Mouse (Mus musculus) Muller cell, postnatal 12 days (primary cell): ENCODE data around the gene Pam16.
A peak's percentile ranks its signal among the peaks of the same experiment; 100 is the strongest.

Experiments
- DNase-seq: peaks from one replicate; pipeline ENCODE4 v3.0.0-alpha.2; 2015; ENCODE audit errors: inconsistent ontology term

Gene Pam16

DNA sequence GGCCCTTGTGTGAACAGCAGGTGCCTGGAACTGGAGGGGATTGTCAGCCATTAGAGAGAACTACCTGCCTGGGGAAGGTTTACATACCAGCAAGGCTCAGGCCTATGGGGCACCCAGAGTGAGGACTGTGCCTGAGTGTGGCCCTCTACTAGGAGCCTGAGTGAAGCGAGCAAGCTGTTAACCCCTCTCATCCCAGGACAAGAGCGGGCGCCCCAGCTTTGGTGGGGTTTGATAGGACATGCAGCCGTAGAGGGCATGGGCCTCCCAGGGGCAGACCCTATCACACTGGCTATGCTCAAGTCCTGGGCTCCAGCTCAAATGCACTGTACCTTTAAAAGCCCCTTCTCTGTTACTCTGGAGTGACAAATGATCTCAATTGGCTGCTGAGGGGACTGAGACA lies 22.0 kb upstream of the Pam16 start:
- no peak for DNase-seq

DNA sequence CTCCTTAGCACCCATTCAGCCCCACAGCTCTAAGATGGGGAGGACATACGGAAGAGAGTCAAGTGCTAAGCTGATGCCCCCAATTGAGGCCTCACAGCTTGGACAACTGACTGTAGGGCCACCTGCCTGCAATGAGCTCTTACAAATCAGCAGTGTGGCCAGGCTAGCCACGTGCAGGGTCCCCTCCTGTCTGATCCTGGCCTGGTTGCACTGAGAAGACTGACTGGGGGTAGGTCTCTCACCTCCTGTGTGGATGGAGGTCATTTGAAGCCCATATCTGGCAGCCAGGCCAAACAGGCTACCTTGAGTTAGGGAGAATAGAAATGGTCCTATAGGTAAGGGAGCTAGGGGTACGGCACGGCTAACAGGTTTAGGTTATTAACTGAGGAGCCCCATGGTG lies 21.1 kb upstream of the Pam16 start:
- DNase-seq, result no peak

DNA sequence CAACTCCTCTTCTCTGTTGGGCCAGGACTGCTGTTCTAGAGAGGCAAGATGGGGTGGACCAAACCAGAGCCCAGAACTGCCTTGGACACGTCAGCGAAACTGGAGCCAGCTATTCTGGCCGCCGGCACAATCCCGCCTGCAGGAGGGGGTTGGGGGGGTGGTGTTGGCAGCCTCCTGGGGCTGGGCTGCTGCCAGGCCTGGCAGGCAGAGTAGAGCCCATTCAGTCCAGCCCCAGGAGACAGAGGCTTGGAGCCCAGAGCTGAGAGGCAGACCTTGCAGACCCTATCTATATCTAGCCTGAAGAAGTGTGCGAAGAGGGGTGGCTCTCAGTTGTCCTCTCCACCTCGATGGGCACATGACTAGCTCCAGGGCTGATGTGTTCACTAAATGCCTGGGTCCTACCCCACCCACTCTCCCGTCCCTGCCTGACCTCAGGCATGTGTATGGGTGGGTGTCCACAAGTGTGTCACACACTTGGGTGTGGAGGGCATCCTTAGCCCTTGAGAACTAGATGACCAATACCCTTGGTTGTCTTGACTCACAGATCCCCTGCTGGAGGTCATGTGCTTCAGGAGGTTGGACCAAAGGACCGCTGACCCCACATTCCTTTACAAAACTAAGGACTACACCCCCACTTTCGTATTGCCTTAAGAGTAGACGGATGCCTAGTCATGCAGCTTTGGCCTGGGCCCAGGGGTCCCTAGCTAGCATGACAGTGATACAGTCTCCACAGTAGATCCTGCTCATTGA lies 19.1 kb upstream of the Pam16 start:
- peak; percentile 96 for DNase-seq

DNA sequence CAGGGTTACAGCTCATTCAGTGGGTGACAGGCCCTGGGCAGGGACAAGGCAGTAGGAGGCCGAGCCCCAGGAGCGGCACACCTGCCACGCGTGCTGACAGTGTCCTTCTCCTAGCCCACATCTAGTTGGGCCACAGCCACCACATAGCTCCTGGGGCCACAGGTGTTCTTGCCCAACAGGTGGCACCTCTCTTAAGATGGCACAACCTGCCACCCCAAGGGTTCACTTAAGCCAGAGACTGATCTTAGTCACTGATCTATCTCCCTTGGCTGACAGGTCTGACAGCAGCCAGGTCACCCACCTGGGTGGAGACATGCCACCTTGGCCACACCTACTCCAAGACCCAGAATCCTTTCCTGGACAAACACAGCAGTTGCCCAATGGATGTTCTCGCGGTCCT lies 18.1 kb upstream of the Pam16 start:
- no peak for DNase-seq

DNA sequence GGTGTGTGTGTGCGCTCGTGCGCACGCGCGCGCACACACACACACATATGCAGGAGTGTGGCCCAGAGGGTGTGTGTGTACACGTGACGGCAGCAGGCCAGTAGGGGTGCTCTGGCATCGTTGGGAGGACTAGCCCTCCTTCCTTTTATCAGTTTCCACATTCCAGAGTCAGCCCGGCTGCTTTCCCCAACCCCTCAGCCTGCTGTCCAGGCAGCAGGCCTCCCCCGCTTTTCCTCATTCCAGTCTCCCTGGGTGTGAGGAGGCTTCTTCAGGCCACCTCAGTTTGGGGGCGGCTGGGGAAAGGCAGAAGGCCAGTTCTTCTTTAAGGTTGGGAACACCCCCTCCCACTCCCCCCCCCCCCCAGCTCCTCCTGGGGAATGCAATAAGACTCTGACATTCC lies 17.4 kb upstream of the Pam16 start:
- DNase-seq, result peak; percentile 90

DNA sequence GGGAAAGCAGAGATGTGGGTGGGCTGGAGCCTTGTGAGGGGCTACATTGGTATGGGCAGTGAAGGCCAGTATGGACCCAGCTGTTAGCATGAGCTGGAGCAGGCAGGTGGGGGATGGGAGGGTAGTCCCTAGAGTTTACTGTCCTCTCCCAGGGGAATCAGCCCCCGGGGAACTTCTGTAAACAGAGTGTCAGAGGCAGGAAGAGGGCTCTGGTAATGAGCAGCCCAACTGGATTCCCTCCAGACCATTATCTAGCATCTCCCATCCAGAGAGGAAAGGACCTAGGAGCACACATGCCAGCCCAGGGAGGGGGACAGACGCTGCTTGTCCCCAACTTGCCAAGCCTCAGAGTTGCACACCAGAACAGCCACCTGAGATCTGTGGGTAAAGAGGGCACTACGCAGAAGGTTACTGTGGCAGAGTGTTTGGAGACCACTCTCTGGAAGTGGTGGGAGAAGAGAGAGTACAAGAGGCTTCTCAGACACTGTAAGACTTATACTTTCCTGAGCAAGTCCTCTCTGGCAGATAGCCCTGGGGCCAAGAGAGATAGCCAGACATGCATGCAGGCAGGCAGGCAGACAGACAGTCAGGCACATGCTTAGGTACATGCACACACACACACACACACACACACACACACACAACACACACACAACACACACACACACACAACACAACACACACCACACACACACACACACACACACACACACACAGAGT lies 16.5 kb upstream of the Pam16 start:
- DNase-seq, result peak; percentile 51

DNA sequence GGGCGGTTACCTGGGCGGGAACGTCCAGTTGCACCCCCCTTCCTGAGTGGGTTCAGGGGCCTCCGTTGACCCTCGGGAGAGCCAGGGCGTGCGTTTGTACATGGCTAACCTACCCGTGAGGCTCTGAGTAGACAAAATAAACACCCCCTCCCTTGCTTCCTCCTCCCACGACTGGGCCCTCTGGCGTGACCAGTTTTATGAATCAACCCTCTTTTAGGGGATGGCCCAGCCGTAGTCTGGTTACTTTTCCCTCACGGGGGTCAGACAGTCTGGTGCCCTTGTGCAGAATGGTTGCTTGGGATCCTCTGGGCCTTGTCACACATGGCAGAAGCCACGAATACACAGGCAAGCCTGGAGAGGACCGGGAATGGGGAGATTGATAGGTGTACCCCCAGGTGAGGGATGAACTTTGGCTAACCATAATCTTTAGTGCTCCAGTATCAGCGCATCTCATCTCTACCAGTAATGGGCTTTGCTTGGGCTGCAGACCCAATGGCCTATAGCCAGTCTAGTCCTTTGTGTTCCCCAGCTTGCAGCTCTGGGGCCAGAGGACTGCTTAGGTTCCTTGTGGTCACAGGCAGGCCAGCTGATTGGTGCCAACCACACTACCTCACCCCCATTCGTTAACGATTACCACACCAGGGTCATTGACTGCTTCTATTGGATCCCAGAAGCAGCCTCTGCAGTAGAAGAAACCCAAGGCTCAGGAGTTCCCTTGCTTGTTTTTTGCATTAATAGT lies 15.6 kb upstream of the Pam16 start:
- peak; percentile 76 for DNase-seq

DNA sequence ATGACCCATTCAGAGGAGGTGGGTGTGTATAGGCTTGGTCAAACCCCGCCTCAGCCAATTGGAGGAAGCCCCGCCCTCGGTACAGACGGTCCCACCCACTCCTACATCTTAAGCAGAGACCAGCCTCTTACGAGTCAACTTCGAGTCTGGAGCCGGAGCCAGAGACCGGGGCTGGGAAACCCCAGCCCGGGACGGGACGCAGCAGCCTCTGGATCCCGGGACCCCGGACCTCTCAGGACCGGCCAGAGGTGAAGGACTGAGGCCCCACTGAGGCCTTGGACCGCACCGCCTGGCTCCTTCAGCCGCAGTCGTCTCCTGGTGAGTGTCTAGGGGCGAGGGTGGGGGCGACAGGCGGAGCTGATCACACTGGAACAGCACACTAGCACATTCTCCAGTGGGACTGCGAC lies 15.0 kb upstream of the Pam16 start, which contains the start of the genes Vasn and Dnaja3:
Gene Vasn (plus strand): TSS at position 111 of the 407 bp plus-strand sequence.
Gene Dnaja3 (plus strand): TSS at position 159 of the 407 bp plus-strand sequence.
- DNase-seq, result peak; percentile 92

DNA sequence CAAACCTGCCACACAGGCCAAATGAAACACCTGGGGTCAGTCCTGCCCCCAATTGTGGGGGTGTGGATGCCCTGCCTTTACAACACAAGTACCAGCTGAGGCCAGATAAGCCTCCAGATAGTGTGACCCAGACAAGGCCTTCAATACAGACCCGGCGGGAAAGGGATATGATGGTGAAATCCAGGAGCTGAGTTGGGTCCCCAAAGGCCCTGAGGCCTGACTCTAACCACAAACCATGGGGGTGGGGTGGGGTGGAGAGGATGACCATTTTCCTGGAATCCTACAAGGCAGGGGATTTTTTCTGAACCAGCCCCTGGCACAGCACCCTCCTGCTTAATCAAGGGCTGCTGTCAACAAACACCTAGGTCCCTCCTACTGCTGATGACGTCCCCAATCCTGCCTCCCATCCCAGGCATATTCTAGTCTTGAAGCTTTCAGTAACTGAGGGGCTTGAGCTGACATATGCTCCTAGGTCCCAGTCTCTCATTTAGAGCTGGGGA lies 14.2 kb upstream of the Pam16 start:
- DNase-seq, result no peak

DNA sequence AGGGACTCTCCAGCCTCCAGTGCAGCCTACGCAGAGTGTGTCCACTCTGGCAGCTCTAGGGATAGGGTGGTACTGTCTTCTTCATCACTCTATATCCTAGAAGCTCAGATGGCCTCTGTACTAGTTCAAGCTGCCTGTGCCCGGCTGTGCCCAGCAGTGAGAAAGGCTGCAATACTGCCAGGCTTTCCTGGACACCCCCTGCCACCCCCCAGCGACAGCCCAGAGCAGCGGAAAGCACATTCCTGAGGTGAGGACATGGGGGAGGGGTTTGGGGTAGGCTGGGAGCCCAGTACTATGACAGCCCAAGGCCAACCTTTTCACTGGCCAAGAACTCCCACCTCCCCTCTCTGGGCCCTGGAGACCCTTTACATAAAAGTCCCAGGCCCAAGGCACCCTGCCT lies 11.0 kb upstream of the Pam16 start:
- no peak for DNase-seq

DNA sequence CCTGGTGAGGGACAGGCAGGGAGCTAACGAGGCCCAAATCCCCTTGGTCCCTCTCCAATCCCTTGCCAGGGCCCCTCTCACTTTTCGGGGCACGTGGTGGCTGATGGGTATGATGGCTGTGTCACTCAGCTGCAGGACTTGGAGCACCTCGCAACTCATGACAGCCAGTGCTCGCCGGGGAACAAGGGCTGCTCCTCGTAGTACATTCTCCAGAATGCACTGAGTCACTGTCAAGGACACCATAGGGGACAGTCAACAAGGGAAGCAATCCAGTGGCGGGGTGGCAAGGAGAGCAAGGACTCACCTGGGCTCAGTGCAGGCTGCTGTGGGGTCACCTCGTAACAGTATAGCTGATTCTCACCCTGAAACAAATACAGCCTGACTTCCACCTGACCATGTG lies 9.9 kb upstream of the Pam16 start:
- no peak for DNase-seq

DNA sequence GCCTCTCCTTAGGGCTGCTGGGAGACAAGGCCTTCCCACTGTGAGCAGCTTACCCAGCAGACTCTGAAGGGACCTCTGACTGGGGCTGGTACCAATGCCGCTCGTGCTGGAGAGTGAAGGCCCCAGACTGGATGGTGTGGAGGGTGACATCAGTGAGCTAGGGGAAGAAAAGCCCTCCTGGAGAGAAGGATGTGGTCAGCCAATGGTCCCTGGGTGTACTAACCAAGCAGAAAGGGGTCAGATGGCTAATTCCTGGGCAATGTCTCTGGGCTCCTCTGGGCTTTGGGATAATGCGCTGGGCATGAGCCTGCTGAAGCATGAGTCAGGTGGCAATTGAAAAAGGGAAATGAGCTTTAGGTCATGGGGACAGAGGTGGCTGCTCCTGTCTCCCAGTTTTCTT lies 8.9 kb upstream of the Pam16 start:
- DNase-seq, result no peak

DNA sequence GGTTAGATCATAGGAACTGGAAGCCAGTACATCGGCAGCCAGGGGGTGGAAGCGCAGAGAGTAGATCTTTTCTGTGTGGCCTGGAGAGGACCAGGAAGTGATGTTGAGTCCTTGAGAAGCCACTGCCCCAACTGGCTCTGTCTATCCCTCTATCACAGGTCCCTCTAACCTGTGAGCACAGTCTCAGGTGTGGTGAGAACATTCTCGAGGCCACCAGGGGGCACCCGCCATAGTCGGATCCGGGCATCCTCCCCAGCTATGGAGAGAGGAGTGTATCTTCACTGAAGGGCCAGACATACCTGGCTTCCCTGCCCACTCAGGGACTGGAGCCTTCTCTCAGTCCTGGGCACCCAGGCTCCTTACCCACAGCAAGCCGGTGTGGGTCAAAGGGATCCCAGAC lies 7.3 kb upstream of the Pam16 start:
- no peak for DNase-seq

DNA sequence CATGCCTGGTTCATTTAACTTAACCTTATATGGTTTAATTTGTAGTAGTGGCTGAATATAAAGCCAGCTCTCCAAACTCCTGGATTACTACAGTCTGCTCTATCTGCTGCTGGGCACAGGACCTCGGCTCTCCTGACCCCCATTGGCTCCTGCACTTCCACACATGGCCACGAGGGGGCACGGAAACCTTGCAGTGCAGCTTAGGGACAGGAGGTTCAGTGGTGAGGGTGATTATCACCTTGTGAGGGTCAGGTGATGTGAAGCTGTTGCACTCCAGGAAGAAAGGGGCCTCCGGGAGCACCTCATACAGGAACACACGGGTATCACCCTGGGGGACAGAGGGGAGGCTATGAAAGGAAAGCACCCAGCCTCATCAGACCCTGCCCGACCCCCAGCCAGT lies 5.2 kb upstream of the Pam16 start:
- peak; percentile 72 for DNase-seq

DNA sequence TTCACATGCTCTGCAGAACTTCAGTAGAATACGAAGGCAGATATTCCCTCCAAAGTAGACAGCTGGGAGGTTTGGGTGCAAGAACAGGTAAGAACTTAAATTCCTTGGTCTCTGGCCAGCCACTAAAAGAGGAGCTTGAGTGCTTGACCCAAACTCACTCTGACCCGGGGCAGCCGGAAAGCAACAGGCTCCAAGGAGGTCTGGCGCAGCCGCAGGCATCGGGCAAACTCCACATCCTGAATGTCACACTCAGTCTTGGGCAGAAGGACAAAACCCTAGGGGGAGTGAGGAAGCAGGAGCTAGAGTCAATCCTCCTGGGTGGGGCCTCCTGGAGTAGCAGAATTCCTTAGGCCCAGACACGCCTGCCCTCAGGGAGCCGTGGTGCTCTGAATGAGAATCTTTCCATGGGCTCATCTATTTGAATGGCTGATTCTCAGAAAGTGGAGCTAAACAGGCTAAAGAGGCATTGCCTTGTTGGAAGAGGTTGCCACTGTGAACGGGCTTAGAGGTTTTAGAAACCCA lies 4.2 kb upstream of the Pam16 start:
- DNase-seq, result no peak

DNA sequence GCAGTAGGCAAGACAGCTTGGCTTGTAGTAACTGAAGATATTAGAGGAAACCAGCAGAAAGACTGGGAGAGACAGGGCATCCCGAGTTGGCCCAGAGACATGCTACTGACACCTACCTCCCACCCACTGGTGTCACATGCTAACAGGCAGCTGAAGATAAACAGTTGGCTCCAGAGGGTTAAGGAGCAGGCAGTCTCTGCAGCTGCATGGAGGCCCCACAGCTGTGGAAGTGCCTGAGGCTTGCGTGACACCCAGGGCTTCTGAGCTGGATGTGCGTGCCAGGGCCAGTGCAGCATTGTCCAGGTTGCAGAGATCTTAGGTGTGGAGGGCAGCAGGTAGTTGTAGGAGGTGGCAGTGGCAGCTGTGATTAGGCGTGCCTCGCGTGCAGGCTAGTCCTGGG lies 2.3 kb upstream of the Pam16 start:
- DNase-seq, result no peak

DNA sequence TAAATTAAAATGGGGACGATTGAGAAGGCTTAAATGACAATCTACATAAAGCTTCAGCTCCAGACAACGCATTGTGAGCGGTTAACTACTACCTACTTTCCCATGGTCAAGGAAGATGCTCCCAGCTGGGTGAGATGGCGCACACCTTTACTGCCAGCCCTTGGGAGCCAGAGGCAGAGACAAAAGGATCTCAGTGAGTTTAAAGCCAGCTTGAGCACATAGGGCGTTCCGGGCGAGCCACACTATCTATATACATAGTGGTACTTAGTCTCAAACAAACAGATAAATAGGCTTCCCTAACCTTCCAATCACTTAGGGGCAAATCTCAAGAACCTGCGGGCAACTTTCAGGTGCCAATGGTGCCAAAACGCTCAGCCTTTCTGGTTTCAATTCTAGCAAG lies 714 bp downstream of the Pam16 start:
- DNase-seq, result peak; percentile 54

DNA sequence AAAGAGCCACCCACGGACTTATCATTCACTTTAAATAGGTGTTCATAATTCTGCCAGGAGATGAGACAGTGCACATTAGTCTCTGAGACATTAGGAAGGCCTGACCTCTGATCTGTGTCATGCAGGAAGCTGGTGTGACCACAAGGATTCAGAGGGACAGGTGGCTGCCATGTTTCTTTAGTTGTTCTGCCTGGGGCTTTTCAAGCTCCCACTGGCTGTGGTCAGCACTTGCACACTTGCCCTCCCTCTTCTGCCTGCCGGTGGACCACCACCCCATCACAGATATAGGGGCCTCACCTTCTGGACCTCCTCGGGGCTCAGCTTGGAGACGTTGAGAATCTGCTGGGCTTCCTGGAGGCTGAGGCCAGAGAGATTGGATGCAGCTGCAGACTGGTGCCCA lies 8.0 kb downstream of the Pam16 start:
- DNase-seq, result no peak

DNA sequence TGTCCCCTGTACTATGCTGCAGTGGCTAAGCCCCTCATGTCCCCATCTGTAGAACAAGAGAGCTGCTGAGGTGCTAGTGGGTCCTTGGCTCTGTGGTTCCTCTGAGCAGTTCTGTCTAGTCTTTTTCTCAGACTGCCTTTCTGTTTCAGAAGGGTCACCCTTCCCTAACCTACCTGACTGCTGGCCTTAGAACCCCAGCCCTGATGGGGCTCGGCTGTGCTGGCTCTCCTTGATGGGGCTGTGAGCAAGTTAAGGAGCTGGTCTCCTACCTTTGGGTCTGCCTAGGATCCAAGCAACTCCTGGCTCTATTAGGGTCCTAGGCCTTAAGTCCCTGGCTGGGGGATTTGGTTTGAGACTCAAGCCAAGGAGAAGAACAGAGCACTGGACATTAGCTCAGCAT lies 9.5 kb downstream of the Pam16 start:
- DNase-seq, result no peak

DNA sequence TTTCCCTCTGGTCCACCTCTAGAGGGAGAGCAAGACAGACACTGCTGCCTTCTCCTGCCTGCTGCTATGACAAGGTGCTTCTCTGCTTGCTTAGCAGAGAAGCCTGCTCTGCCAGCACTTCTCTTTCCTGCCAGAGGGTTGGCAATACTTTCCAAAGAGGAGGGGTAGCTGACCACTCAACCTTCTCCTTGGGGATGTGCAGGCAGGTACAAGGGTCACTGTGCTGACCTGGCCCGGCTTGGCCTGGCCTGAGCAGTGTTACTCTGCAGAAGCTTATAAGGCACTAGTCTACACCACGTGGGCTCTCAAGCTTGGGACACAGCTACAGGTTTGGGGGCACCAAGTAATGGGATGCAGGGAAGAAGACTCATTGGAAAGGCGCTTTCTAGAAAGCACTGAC lies 10.1 kb downstream of the Pam16 start:
- no peak for DNase-seq

DNA sequence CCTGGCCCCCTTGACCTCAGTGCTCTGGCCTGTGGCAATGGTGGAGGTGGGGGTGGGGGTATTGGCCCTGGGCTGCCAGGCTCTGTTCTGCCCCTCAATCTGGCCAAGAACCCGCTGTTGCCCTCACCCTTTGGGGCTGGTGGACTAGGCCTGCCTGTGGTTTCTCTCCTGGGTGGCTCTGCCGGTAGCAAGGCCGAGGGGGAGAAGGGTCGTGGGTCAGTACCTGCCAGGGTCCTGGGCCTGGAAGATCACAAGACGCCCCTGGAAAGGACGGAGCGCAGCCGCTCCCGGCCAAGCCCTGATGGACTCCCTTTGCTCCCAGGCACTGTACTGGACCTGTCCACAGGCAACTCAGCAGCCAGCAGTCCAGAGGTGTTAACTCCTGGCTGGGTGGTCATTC lies 11.1 kb downstream of the Pam16 start:
- DNase-seq, result no peak

DNA sequence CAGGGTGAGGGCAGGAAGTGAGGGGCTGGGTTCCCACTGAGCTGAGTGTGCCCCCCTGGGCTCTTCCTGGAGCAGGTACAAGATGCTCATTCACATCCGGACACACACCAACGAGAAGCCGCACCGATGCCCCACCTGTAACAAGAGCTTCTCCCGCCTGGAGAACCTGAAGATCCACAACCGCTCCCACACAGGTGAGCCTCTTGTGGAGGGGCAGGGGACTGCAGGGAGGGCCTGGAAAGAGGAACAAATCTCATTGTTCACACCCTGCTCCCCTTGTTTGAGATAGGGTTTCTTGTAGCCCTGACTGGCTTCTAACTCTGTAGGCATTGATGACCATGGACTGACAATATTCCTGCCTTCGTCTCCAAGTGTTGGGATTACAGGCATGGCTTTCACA lies 13.1 kb downstream of the Pam16 start:
- no peak for DNase-seq
